Mouse (Mus musculus): Measurements from ENCODE around the gene Yipf6.
"Not testable (repeated sequence)": the region's sequence is repeated elsewhere in the genome, so short reads cannot be mapped to it uniquely, and the experiment has no call there.

Yipf6 gene

DNA sequence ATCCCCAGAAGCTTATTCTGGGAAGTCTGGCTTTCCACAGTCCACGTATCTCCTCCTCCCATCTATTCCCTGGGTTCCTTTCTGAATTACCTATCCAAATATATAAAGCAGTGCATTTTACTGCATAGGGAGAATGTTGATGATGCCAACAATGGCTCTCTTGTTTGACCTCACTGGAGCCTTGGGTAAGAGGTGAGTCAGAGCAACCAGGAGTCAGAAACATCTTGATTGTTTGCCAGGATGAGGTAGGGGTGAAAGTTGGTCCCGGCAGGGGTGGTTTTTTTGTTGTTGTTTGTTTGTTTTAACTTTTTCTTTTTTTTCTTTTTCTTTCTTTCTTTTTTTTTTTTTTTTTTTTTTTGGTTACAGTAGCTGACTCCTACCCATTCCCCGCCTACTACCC is at the start of gene Yipf6:
Yipf6 (plus strand) TSS at position 216 of the 400 bp plus-strand sequence.
- no peak for DNase-seq (ENCODE audit: low spot score)

DNA sequence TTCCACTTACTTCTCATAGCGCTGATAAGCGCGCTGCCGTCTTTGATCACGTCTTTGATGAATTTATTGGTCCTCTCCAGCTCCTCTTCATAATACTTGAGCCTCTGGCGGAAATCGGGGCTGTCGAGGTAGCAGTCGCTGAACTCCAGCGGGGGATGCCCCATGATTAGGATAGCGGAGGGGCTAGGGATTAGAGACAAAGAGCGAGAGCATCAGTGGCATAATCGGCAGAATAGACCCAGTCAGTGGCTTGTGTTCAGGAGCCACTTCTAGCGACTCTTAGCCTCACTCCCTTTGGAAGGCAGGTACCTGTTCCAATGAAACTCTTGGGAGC is 46.1 kb upstream of the Yipf6 start:
- DNase-seq (ENCODE audit: low spot score): no peak

GRCm38 (mm10) chrX:98890406-98891116 is 45.6 kb upstream of the Yipf6 start, which contains the start of gene Ophn1:
Gene Ophn1, minus strand, starts transcription at chrX:98891025.
- DNase-seq (ENCODE audit: low spot score): no peak

DNA sequence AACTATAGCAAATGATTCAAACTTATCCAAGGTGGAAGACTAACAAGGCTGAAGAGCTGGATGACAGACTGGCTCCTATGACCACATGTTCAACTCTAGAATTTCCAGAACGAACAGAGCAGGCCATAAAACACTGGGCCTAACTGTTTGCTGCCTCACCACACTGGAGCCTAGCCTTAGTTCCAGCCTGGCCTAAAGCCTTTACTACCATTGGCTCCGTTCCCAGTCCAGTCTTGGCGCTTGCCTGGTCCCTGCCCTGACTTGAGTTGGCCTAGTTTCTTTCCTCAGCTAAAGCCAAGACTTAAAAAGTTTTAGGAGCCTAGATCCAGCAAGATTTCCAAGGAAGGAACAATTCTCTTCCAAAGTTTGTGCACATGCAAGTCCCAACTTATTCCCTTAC is 37.8 kb upstream of the Yipf6 start:
- no peak for DNase-seq (ENCODE audit: low spot score)

- DNase-seq (ENCODE audit: low spot score): no peak
Measured at GRCm38 (mm10) chrX:98904226-98904625, 31.9 kb upstream of the Yipf6 start.

- peak; percentile 32 for DNase-seq (ENCODE audit: low spot score)
Measured at GRCm38 (mm10) chrX:98908910-98909309, 27.2 kb upstream of the Yipf6 start.

- peak; percentile 29 for DNase-seq (ENCODE audit: low spot score)
Measured at GRCm38 (mm10) chrX:98919423-98919822, 16.7 kb upstream of the Yipf6 start.

GRCm38 (mm10) chrX:98936707-98937554 is 815 bp downstream of the Yipf6 start:
- DNase-seq (ENCODE audit: low spot score): peak; percentile 75

DNA sequence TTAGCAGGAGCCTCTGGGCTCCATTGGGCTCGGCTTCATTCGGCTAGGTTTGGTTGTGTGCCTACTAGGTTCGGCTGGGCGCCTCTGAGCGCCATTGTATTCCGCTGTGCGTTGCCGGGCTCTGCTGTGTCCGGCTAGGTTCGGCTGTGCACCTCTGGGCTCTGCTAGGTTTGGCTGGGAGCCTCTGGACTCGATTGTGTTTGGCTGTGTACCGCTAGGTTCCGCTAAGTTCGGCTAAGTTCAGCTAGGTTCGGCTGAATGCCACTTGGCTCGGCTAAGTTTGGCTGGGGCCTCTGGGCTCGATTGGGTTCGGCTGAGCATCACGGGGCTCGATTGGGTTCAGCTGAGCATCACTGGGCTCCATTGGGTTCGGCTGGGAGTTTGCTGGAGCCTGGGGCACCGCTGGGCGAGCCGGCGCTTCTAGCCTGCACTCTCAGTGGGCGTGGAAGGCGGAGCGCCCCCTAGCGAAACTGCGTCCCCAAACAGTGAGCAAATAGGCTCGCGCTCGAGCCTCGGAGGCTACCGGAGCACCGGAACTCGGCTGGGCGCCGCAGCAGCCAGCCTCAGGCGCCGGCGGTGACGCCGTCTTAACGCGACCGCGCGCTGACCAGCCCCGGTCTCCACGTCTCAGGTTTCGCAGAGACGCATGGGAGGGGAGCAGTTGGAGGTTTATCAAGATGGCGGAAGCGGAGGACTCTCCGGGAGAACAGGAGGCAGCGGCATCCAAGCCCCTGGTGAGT is 1.6 kb downstream of the Yipf6 start:
- peak; percentile 88 for DNase-seq (ENCODE audit: low spot score)

DNA sequence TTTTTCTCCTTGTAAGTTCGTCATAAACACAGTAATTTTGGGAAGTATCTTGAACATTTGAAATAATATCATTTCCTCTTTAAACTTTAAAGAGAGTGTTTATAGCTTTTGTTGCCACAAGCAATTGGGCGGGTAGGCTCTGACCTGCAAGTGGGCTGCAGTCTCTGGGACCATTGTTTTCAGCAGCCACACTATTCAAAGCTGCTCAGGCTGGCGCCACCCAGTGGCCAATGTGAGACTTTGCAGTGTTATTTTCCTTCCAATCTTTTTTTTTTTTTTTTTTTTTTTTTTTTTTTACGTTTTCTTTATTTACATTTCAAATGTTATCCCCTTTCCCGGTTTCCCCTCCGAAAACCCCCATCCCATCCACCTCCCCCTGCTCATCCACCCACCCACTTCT is 17.8 kb downstream of the Yipf6 start:
- DNase-seq (ENCODE audit: low spot score): peak; percentile 38

- no peak for DNase-seq (ENCODE audit: low spot score)
Measured at GRCm38 (mm10) chrX:98958287-98958686, 22.2 kb downstream of the Yipf6 start.

- DNase-seq (ENCODE audit: low spot score): no peak
Measured at GRCm38 (mm10) chrX:98959050-98959449, 22.9 kb downstream of the Yipf6 start.

DNA sequence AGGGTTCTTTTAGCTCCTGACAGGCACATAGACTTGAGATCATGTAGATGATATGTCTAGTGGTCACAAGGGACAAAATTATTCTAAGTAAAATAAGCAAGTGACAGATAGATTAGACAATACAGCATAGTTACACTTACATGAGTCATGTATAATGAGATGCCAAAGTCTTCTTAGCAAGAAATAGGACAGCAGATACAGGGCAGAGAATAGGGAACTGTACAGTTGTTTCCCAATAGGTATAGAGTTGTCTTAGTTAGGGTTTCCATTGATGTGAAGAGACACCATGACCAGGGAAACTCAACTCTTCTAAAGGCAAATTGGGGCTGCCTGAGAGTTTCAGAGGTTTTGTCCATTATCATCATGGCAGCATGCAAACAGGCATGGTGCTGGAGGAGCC is 27.6 kb downstream of the Yipf6 start:
- DNase-seq (ENCODE audit: low spot score): no peak

GRCm38 (mm10) chrX:98964513-98964912 is 28.4 kb downstream of the Yipf6 start:
- no peak for DNase-seq (ENCODE audit: low spot score)

DNA sequence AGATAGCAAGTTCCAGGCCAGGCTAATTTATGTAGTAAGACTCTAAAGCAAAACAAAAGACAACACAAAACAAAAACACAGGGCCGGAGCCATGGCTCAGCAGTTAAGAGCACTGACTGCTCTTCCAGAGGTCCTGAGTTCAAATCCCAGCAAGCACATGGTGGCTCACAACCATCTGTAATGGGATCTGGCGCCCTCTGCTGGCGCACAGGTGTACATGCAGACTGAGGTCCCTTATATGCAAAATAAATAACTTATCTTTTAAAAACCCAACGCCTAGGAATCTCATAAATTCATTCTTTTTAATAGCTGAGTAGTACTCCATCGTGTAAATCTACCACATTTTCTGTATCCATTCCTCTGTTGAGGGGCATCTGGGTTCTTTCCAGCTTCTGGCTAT is 50.5 kb downstream of the Yipf6 start:
- not testable (repeated sequence) for DNase-seq (ENCODE audit: low spot score)

DNA sequence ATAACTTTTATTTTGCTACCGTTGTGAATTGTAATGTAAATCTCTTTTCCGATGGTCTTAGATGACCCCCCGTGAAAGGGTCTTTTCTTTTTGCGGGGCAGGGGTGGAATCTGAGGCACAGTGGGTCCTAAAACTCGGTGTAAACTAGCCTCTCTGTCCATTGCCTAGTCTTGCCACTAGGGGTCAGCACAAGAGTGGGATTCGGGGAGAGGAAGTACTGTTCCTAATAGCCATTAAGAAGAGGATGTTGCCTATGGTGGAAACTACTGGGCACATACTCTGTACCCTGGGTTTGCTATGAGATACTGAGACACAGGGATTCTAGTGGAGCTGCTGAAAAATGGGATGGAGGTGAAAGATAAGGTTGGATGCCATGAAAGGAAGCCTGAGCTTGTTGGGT is 53.5 kb downstream of the Yipf6 start:
- DNase-seq (ENCODE audit: low spot score): peak; percentile 13

All from c-Kit-positive CD71-positive TER-119-positive erythroid progenitor cells, embryonic 14.5 days (primary cell).